Mouse (Mus musculus) neural tube, embryonic 13.5 days (tissue): ENCODE data around the gene Tifab. TPM values are rescaled to one million over a fixed set of nuclear protein-coding genes. Genes with fewer than 3 reads are reported as not detected.

Experiments
- ATAC-seq: fragments of 200-750 bp; cut with Nextera tagmentation; 2 replicates; pipeline ENCODE4 v1.8.0; 2017; ENCODE audit warnings: low read depth, mild to moderate bottlenecking, moderate TSS enrichment, moderate library complexity
- H3K27ac ChIP-seq: fragments of 300-500 bp; sonication (generic); replicated peaks from 2 replicates; pipeline ENCODE4 v1.5.1; 2015; ENCODE audit warnings: moderate library complexity, mild to moderate bottlenecking, inconsistent platforms
- H3K27me3 ChIP-seq: fragments of 300-500 bp; sonication (generic); 2 replicates; pipeline ENCODE4 v1.6.1; 2015; ENCODE audit warnings: mild to moderate bottlenecking, inconsistent platforms
- H3K36me3 ChIP-seq: fragments of 300-500 bp; sonication (generic); 2 replicates; pipeline ENCODE4 v1.6.1; 2015; ENCODE audit warnings: mild to moderate bottlenecking, inconsistent platforms
- H3K4me1 ChIP-seq: fragments of 300-500 bp; sonication (generic); replicated peaks from 2 replicates; pipeline ENCODE4 v1.6.1; 2015; ENCODE audit warnings: inconsistent platforms
- H3K4me2 ChIP-seq: fragments of 300-500 bp; sonication (generic); 2 replicates; pipeline ENCODE4 v1.6.1; 2015; ENCODE audit warnings: inconsistent platforms, mild to moderate bottlenecking, moderate library complexity
- H3K4me3 ChIP-seq: fragments of 300-500 bp; sonication (generic); 2 replicates; pipeline ENCODE4 v1.5.1; 2015; ENCODE audit warnings: mild to moderate bottlenecking, inconsistent platforms
- H3K9ac ChIP-seq: fragments of 300-500 bp; sonication (generic); 2 replicates; pipeline ENCODE4 v1.6.1; 2015; ENCODE audit warnings: moderate library complexity, mild to moderate bottlenecking, inconsistent platforms
- H3K9me3 ChIP-seq: fragments of 300-500 bp; sonication (generic); 2 replicates; pipeline ENCODE4 v1.6.1; 2016; ENCODE audit warnings: inconsistent platforms
- WGBS: fragments of 180-500 bp; shearing (Covaris S2); methylation state at CpG from one replicate; pipeline ENCODE4 v1.1.7; 2015; 5-methylcytosine and 5-hydroxymethylcytosine counted together
- polyA plus RNA-seq: library from polyadenylated mRNA; unstranded; fragments of >200 nt; fragmentation: Nextera tagmentation; extraction: Ambion mirVana; gene quantifications from 2 replicates; pipeline ENCODE4 v1.2.1, GENCODE M21; 2015

Gene Tifab
- 1.5 and 1.6 TPM in 2 replicates for polyA plus RNA-seq

DNA sequence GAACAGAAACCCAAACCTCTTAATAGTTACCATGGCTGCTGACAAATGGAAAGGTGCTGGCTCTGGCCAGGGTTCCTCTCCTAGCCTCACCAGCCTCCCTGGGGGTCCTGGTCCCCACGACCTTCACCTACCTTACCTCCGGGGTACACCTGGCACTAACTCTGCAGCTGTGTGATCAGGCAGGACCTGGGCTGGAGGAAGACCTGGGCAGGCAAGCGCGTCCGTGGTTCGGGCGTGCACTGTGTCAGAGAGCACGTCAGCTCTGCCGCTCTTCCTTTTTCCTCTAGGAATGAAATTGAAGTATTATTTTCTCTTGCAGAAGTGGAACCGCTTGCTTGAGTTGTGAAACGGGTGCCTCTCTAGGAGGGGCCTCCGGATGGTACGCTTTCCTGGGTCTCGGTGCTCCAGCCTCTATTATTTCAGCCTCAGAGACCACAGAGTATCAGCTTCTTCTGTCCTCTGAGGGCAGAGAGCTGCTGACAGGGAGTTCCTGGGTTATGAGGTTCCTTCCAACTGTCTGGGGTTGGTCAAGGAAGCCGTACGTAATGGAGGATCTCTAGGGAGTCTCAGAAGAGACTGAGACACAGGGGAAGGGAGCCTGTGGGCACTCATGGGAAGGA is at the start of gene Tifab:
Gene Tifab (minus strand): TSS at position 470 of the 620 bp plus-strand sequence.
- H3K9ac ChIP-seq: no peak within 1 kb of the TSS
- H3K27me3 ChIP-seq: no peaks in the 10 kb centered on the region; the same call in 1 of the 2 replicates
- no peaks in the 10 kb centered on the region for H3K36me3 ChIP-seq
- no peaks in the 10 kb centered on the region for H3K9me3 ChIP-seq
- H3K4me1 ChIP-seq: no peaks in the 10 kb centered on the region
- 85% methylated on average over 16 of the region's 16 CpGs for WGBS
- H3K4me2 ChIP-seq: no peak within 1 kb of the TSS
- no peak within 1 kb of the TSS for H3K27ac ChIP-seq
- no peak for ATAC-seq
- H3K4me3 ChIP-seq: no peak within 1 kb of the TSS

DNA sequence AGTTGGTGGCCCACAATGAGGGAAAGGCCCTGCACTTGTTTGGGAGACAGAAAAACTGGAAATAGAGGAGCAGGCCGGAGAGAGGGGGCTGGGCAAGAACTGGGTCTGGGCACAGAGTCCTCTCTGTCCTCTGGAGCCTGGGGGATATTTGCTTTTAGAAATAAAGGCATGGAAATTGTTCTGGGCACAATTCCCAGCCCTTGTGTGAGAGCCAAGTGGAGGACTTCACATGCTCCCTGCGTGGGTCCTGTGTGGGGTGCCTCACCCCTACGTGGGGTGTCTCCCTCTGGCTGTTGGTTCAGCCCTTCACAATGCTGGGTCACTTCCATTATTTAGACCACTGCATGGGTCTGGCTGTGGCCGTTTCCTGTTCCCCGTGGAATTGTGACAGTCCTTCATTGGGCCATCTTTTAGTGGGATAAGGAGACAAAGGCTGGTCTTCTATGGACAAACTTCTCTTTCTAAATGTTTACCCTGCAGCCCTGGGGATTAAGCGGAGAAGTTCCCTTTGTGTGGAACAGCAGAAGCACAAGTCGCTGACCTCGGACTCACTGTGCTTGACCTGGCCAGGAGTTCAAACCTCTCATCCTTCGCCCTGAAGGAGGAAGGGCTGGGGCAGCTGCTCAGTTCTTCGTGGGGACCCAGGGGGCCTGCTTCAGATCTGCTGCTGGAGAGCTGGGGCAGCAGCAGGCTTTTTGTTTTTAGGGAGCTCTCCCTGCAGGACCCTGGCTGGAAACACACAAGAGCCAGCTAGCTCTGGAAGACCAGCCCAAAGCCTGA is 47.7 kb upstream of the Tifab start:
- Histone ChIP-seq H3K27ac (peak overlapping the region; percentile 23; the same call in 1 of the 2 replicates), H3K9me3 (no peaks in the 10 kb centered on the region), H3K36me3 (no peaks in the 10 kb centered on the region), H3K4me1 (peaks cover 54% of the 10 kb centered on the region), H3K9ac (no peak overlapping the region), H3K4me3 (no peak overlapping the region), H3K27me3 (peaks cover 96% of the 10 kb centered on the region), H3K4me2 (no peak overlapping the region)
- peak; percentile 58; the same call in 1 of the 2 replicates for ATAC-seq
- 15% methylated on average over 10 of the region's 10 CpGs for WGBS

DNA sequence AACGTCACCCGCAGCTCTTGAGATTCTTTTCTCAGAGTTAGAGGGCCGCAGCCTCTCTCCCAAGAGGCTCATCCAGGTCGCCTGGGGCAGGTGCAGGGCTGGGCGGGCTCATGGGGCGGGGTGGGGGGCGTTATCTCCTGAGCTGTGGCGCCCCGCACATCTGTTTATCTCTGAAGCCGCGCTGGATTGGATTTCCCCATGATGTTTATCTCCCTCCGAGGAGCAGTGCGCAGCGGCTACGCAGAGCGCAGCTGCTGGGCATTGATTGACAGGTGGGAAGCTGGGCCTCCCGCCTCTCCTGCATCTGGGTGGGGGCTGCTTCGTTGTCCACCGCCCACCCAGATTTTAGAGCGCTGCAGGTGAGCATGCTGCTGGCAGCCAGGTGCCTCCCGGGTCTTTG is 44.9 kb upstream of the Tifab start:
- ATAC-seq: no peak
- Histone ChIP-seq H3K4me2 (no peak overlapping the region), H3K27me3 (peaks cover 92% of the 10 kb centered on the region), H3K27ac (no peak overlapping the region), H3K9ac (no peak overlapping the region), H3K36me3 (no peaks in the 10 kb centered on the region), H3K9me3 (no peaks in the 10 kb centered on the region), H3K4me3 (no peak overlapping the region), H3K4me1 (peaks cover 52% of the 10 kb centered on the region)
- WGBS: 7% methylated on average over 21 of the region's 21 CpGs

DNA sequence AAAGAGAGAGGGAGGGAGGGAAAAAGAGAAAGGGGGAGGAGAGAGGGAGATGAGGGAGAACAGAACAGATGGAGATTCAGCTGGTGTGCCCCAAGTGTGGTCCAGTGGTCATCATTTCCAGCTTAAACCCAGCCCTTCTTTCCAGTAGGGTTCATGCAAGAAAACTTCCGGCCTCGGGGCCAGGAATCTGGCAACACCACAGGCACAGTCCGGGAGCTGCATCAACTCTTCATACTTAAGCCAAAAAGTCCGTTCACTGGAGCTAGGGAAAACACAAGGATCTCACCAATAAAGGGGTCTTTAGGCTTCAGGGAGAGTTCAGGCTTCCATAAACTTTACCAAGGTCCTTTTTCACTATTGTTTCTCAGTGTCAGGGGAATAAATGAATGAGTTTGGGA is 44.2 kb upstream of the Tifab start:
- 6% methylated on average over 4 of the region's 4 CpGs for WGBS
- no peak for ATAC-seq
- Histone ChIP-seq H3K9ac (no peak overlapping the region), H3K4me1 (peaks cover 49% of the 10 kb centered on the region), H3K9me3 (no peaks in the 10 kb centered on the region), H3K4me2 (no peak overlapping the region), H3K27me3 (peaks cover 92% of the 10 kb centered on the region), H3K36me3 (no peaks in the 10 kb centered on the region), H3K27ac (no peak overlapping the region), H3K4me3 (no peak overlapping the region)

DNA sequence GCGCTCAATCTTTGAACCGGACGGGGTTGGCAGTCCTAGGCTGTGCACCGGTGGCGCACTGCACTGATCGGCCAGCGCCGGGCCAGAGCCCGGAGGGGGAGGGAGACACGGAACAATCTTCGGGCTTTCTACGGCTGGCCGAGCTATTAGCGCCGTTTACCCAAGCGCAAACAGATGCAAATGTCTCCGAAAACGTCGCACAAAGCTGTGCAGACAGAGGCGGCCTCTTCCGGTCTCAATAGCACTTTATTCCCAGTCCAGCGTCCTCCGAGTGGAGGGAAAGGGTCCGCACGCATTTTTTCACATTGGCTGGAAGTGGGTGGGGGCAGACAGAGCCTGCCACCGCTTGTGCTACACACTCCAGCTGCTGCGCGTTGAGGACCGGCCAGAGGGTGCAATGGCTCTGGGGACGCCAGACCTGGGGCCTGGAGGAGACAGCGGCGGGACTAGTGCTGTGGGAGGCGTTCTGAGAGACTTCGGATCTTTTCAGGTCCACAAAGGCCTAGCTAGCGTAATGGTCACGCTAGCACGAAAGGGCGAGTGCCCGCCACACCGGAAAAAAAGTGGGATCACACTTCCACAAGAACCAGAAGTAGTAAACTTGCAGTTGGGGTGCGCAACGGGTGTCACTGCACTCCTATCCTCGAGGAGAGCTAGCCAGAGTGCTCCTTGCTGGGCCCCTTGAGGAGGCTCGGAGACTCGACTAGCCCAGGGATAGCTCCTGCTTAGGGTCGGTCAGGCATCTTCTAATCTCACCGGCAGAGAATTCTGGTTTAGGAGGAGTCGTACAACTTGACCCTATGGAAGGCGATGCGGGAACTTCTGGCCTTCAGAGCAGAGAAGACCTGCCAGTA is 43.5 kb upstream of the Tifab start:
- WGBS: 1% methylated on average over 50 of the region's 50 CpGs
- Histone ChIP-seq H3K4me3 (peak overlapping the region; percentile 38), H3K27me3 (peaks cover 89% of the 10 kb centered on the region)

DNA sequence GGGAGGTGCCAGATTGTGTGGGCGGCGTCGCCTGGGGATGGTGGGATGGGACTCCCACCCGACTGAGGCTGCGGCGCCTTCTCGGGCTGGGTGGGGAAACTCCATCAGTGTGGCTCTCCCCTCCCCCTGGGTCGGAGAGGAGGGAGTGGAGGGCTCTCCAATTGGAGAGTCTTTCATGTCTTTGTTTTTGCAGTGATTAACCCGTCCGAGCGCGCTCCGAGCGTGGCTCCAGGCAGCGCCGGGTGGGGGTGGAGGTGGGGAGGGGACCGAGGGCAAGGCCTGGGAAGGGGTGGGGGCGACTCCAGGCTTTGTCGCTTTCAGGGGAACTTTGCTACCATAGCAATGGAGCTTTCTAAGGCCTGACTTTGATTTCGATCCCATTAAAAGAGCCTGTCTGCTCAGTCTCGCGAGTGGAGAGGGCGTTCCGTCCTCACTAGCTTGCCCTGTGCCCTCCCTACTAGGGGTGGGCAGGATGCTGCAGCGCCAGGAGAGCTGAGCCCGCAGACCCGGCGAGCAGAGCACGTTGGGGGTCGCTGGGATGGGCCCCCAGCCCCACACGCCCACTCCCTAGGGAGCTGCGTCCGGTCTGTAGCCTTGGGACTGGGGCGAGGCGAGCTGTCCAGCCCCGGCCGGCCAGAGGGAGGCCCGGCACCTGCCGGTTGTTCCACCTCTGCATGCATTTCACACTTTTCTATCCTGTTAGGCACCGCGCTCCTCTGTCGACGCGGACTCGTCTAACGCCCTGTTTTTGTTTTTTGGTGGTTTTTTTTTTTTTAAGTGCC is 42.6 kb upstream of the Tifab start:
- peak overlapping the region; percentile 38 for H3K4me3 ChIP-seq
- WGBS: under 1% methylated on average over 46 of the region's 46 CpGs
- no peaks in the 10 kb centered on the region for H3K36me3 ChIP-seq
- H3K4me1 ChIP-seq: peaks cover 47% of the 10 kb centered on the region
- peak overlapping the region; percentile 68 for H3K9ac ChIP-seq
- peak; percentile 75 for ATAC-seq
- peak overlapping the region; percentile 77 for H3K4me2 ChIP-seq
- peaks cover 89% of the 10 kb centered on the region for H3K27me3 ChIP-seq
- no peaks in the 10 kb centered on the region for H3K9me3 ChIP-seq
- peak overlapping the region; percentile 73 for H3K27ac ChIP-seq

More for the DNA sequence above, 43.5 kb upstream of the Tifab start:
- peak; percentile 69 for ATAC-seq
- Histone ChIP-seq H3K9me3 (no peaks in the 10 kb centered on the region), H3K27ac (peak overlapping the region; percentile 73), H3K4me1 (peaks cover 49% of the 10 kb centered on the region), H3K9ac (peak overlapping the region; percentile 68), H3K4me2 (peak overlapping the region; percentile 77), H3K36me3 (no peaks in the 10 kb centered on the region)

DNA sequence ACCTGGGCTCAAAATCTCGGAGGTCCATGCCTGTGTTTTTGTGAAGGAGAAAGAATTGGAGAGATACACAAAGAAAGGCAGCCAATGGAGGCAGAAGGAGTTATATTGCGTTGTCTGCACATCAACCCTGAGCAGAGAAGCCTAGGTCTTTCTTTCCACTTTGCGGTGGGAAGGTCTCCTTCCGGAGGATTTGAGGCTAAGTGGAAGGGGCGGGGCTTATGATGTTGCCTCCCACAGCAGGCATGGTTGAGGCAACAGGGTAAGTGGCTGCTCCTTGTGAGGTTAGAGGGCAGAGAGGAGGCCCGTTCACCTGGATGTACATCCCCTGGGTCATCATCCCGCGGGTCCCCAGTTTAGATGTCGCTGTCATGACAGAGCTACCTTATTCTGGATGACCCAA is 40.6 kb upstream of the Tifab start:
- H3K4me1 ChIP-seq: peaks cover 50% of the 10 kb centered on the region
- no peak overlapping the region for H3K27ac ChIP-seq
- no peak overlapping the region for H3K4me3 ChIP-seq
- ATAC-seq: no peak
- H3K27me3 ChIP-seq: peaks cover 91% of the 10 kb centered on the region
- H3K9me3 ChIP-seq: no peaks in the 10 kb centered on the region
- no peak overlapping the region for H3K4me2 ChIP-seq
- 65% methylated on average over 9 of the region's 9 CpGs for WGBS
- H3K36me3 ChIP-seq: no peaks in the 10 kb centered on the region
- H3K9ac ChIP-seq: no peak overlapping the region

DNA sequence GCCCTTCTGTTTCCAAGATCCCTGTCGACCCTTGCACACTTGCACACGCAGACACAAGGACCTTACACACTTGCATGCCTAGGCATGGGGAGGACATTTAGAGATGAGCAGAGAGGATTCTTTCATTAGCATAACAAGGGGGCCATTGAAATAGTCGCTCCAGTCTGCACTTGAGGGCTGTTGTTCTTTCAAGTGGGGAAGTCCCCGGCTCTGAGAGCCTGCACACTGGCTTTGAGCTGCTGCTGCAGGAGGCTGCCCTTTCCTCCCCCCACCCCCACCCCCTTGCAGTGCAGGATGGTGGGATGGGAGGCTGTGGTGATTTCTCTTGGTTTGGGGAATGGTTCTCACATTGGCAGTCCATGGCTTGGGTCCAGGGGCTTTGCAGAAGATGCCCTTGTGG is 37.4 kb upstream of the Tifab start:
- 3% methylated on average over 4 of the region's 4 CpGs for WGBS
- H3K4me2 ChIP-seq: no peak overlapping the region
- H3K4me1 ChIP-seq: peaks cover 21% of the 10 kb centered on the region
- no peak overlapping the region for H3K27ac ChIP-seq
- H3K9me3 ChIP-seq: 0 out of 2 replicates have a peak, but pooled peaks cover 7% of the 10 kb centered on the region
- H3K4me3 ChIP-seq: no peak overlapping the region
- ATAC-seq: no peak
- H3K27me3 ChIP-seq: peaks cover 90% of the 10 kb centered on the region
- H3K9ac ChIP-seq: peak overlapping the region; percentile 22; the same call in 1 of the 2 replicates
- no peaks in the 10 kb centered on the region for H3K36me3 ChIP-seq

DNA sequence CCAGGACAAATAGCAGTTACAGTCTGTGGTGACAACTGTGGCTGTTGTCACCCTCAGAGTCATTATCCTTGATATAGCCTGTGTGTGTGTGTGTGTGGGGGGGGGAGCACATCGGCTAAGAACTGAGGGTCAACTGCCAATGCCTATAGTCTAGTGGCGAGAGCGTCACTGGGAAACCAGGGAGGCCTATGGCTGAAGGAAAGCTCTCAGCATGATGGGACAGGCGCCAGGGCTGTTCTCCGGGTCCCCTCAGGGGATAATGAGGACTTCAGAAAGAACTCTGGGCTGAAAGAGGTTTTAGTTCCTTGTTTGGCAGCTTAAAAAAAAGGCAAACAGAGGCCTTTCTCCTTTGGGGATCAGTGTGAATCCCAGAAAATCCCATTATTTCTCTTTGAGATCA is 35.9 kb upstream of the Tifab start:
- no peak overlapping the region for H3K27ac ChIP-seq
- ATAC-seq: no peak
- 0 out of 2 replicates have a peak, but pooled peaks cover 15% of the 10 kb centered on the region for H3K9me3 ChIP-seq
- 42% methylated on average over 5 of the region's 5 CpGs for WGBS
- peaks cover 18% of the 10 kb centered on the region; the same call in 1 of the 2 replicates for H3K4me1 ChIP-seq
- no peak overlapping the region for H3K4me3 ChIP-seq
- H3K4me2 ChIP-seq: no peak overlapping the region
- H3K36me3 ChIP-seq: no peaks in the 10 kb centered on the region
- peaks cover 92% of the 10 kb centered on the region for H3K27me3 ChIP-seq
- no peak overlapping the region for H3K9ac ChIP-seq

DNA sequence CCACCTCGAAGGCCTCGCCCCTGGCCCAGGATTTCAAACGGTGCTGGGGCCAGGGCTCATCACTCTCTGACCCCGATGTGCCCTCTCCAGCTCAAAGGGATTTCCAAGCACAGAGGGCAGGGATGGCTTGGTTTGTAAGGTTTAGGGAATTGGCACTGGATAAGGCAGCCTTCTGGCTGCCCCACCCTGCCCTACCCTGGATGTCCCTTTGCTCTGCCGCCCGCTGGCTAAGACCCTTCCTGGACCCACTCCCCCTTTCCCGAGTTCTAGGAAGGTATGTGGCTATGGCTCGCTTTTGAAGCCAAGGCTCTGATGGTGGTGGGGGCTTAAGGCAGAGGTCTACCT is 30.4 kb upstream of the Tifab start:
- no peak overlapping the region for H3K9ac ChIP-seq
- H3K27ac ChIP-seq: no peak overlapping the region; the same call in 1 of the 2 replicates
- no peak overlapping the region for H3K4me3 ChIP-seq
- H3K9me3 ChIP-seq: 0 out of 2 replicates have a peak, but pooled peaks cover 15% of the 10 kb centered on the region
- H3K27me3 ChIP-seq: peaks cover 91% of the 10 kb centered on the region
- ATAC-seq: peak; percentile 27; the same call in 1 of the 2 replicates
- H3K4me2 ChIP-seq: peak overlapping the region; percentile 43
- peaks cover 15% of the 10 kb centered on the region for H3K4me1 ChIP-seq
- H3K36me3 ChIP-seq: no peaks in the 10 kb centered on the region
- WGBS: 4% methylated on average over 8 of the region's 8 CpGs
